Mouse (Mus musculus): ENCODE data around the gene Large2. TPM values are rescaled to one million over a fixed set of nuclear protein-coding genes. Genes with fewer than 3 reads are reported as not detected.

Large2 gene
- polyA plus RNA-seq, 1 experiment from 2014 or later: 2.4 TPM

DNA sequence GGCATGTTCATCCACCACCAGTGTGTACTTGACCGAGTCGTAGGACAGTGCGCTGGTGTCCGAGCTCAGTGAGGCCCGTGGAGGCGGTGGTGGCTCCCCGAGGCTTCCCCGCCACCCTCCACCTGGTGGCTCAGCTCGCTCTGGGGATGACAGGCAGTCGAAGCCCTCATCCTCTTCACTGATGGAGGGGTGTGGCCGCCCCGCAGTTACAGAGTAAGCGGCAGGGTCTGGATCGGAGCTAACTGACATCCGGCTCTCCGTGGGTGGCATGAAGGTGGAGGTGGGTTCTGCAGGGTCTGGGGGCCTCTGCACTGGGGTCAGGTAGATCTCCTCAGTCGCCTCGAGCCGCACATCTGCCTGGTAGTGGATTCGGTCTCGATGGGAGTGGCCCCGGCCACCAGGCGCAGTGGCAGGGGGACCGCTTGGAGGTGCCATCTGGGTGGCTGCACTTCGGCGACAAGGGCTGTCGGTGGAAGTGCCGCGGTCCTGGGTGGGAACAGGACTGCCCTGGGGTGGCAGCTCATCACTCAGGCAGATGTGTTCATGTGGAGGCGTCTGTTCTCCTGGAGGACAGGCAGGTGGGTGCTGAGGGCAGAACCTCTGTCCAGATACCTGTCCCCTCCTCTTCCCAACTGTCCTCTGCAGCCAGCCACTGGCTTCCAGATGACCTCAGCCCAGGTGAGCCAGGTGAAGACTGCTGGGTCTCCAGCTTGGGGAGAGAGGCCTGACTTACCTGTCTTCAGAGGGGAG lies 12.3 kb upstream of the Large2 start:
- H3K9ac ChIP-seq (replicated peaks; ENCODE audit: low read depth, low read length): no peak overlapping the region
- H3K9me3 ChIP-seq (ENCODE audit: control insufficient read depth, low read length): no peaks in the 10 kb centered on the region
- H3K36me3 ChIP-seq (ENCODE audit: control insufficient read depth, insufficient read depth): peaks cover 24% of the 10 kb centered on the region
- H3K4me1 ChIP-seq (replicated peaks; ENCODE audit: control insufficient read depth, insufficient read depth, low read length): peaks cover 35% of the 10 kb centered on the region
- H3K4me2 ChIP-seq (ENCODE audit: low read length): no peak overlapping the region; the same call in 1 of the 2 replicates
- no peak overlapping the region for H3K27ac ChIP-seq (ENCODE audit: low read length)
- no peaks in the 10 kb centered on the region for H3K27me3 ChIP-seq (replicated peaks; ENCODE audit: control insufficient read depth, insufficient read depth, low read length)
- ATAC-seq: no peak
- peak overlapping the region; percentile 89 for H3K4me3 ChIP-seq (replicated peaks; ENCODE audit: low read length)
- WGBS: 93% methylated on average over 30 of the region's 30 CpGs

GRCm38 (mm10) chr2:92385113-92386051 lies 10.7 kb upstream of the Large2 start:
- H3K36me3 ChIP-seq (ENCODE audit: control insufficient read depth, insufficient read depth): peaks cover 27% of the 10 kb centered on the region
- H3K4me3 ChIP-seq (replicated peaks; ENCODE audit: low read length): no peak overlapping the region
- WGBS: 87% methylated on average over 22 of the region's 22 CpGs
- no peaks in the 10 kb centered on the region for H3K27me3 ChIP-seq (replicated peaks; ENCODE audit: control insufficient read depth, insufficient read depth, low read length)
- H3K9ac ChIP-seq (replicated peaks; ENCODE audit: low read depth, low read length): no peak overlapping the region
- H3K9me3 ChIP-seq (ENCODE audit: control insufficient read depth, low read length): no peaks in the 10 kb centered on the region
- no peak for ATAC-seq
- H3K4me1 ChIP-seq (replicated peaks; ENCODE audit: control insufficient read depth, insufficient read depth, low read length): peaks cover 23% of the 10 kb centered on the region
- no peak overlapping the region for H3K27ac ChIP-seq (ENCODE audit: low read length)
- H3K4me2 ChIP-seq (ENCODE audit: low read length): no peak overlapping the region

GRCm38 (mm10) chr2:92384101-92384500 lies 9.4 kb upstream of the Large2 start:
- no peak overlapping the region for H3K4me2 ChIP-seq (ENCODE audit: low read length)
- no peak for ATAC-seq
- peaks cover 13% of the 10 kb centered on the region for H3K4me1 ChIP-seq (replicated peaks; ENCODE audit: control insufficient read depth, insufficient read depth, low read length)
- H3K27ac ChIP-seq (ENCODE audit: low read length): no peak overlapping the region
- no peaks in the 10 kb centered on the region for H3K9me3 ChIP-seq (ENCODE audit: control insufficient read depth, low read length)
- no peak overlapping the region for H3K9ac ChIP-seq (replicated peaks; ENCODE audit: low read depth, low read length)
- WGBS: 78% methylated on average over 4 of the region's 4 CpGs
- H3K4me3 ChIP-seq (replicated peaks; ENCODE audit: low read length): no peak overlapping the region
- peaks cover 27% of the 10 kb centered on the region for H3K36me3 ChIP-seq (ENCODE audit: control insufficient read depth, insufficient read depth)
- H3K27me3 ChIP-seq (replicated peaks; ENCODE audit: control insufficient read depth, insufficient read depth, low read length): no peaks in the 10 kb centered on the region

- H3K27ac ChIP-seq (ENCODE audit: low read length): no peak overlapping the region
- H3K4me1 ChIP-seq (replicated peaks; ENCODE audit: control insufficient read depth, insufficient read depth, low read length): peaks cover 5% of the 10 kb centered on the region
- no peaks in the 10 kb centered on the region for H3K27me3 ChIP-seq (replicated peaks; ENCODE audit: control insufficient read depth, insufficient read depth, low read length)
- 85% methylated on average over 4 of the region's 4 CpGs for WGBS
- no peak overlapping the region for H3K4me3 ChIP-seq (replicated peaks; ENCODE audit: low read length)
- no peak overlapping the region for H3K9ac ChIP-seq (replicated peaks; ENCODE audit: low read depth, low read length)
- no peak for ATAC-seq
- H3K36me3 ChIP-seq (ENCODE audit: control insufficient read depth, insufficient read depth): peaks cover 30% of the 10 kb centered on the region
- H3K4me2 ChIP-seq (ENCODE audit: low read length): no peak overlapping the region
- no peaks in the 10 kb centered on the region for H3K9me3 ChIP-seq (ENCODE audit: control insufficient read depth, low read length)
Observed at GRCm38 (mm10) chr2:92382759-92383158, 8.1 kb upstream of the Large2 start.

DNA sequence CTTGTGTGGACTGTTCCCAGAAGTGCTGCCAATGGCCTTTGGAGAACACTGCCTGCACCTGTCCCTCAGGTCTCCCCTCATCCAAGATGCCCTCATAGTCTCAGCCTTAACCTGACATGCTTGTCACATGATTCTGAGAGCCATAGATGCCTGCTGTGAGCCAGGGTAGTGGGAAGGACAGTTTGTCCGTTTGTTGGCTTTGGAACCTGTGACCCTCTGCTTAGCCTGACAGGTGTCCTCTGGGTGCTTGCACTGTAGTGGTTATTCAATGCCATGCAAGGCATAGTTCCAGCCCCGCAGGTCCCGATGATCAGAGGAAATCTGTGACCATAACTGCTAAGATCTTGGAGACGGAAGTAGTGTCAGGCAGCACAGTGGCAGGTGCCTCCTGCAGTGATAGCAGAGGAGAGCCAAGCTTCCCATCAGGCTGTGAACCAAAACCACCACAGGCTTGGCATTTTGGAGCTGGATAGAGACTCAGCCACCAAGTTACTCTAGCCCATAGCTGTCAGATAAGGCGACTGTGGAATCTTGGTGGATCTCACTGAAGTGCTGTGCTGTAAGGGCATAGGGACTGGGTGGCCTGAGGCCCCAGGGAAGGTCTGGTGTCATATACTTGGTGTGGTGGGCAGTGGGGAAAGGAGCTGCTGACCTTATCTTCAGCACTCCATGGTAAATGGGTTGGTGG lies 7.4 kb upstream of the Large2 start, which contains the start of gene 1700029I15Rik:
1700029I15Rik (plus strand) TSS at position 638 of the 688 bp plus-strand sequence.
- Histone ChIP-seq H3K9ac (replicated peaks; ENCODE audit: low read depth, low read length) (no peak within 1 kb of the TSS), H3K27ac (ENCODE audit: low read length) (no peak within 1 kb of the TSS)
- no peak for ATAC-seq

GRCm38 (mm10) chr2:92381161-92381560 lies 6.5 kb upstream of the Large2 start:
- Histone ChIP-seq H3K9me3 (ENCODE audit: control insufficient read depth, low read length) (no peaks in the 10 kb centered on the region), H3K4me3 (replicated peaks; ENCODE audit: low read length) (no peak overlapping the region), H3K4me2 (ENCODE audit: low read length) (no peak overlapping the region), H3K27ac (ENCODE audit: low read length) (no peak overlapping the region), H3K4me1 (replicated peaks; ENCODE audit: control insufficient read depth, insufficient read depth, low read length) (peaks cover 3% of the 10 kb centered on the region), H3K36me3 (ENCODE audit: control insufficient read depth, insufficient read depth) (peaks cover 24% of the 10 kb centered on the region), H3K27me3 (replicated peaks; ENCODE audit: control insufficient read depth, insufficient read depth, low read length) (no peaks in the 10 kb centered on the region), H3K9ac (replicated peaks; ENCODE audit: low read depth, low read length) (no peak overlapping the region)
- WGBS: 91% methylated on average over 5 of the region's 5 CpGs
- no peak for ATAC-seq

More for the DNA sequence above, 7.4 kb upstream of the Large2 start, which contains the start of gene 1700029I15Rik:
- WGBS: 91% methylated on average over 5 of the region's 5 CpGs
- no peaks in the 10 kb centered on the region for H3K9me3 ChIP-seq (ENCODE audit: control insufficient read depth, low read length)
- H3K4me3 ChIP-seq (replicated peaks; ENCODE audit: low read length): no peak within 1 kb of the TSS
- H3K4me2 ChIP-seq (ENCODE audit: low read length): no peak within 1 kb of the TSS
- no peaks in the 10 kb centered on the region for H3K27me3 ChIP-seq (replicated peaks; ENCODE audit: control insufficient read depth, insufficient read depth, low read length)
- H3K36me3 ChIP-seq (ENCODE audit: control insufficient read depth, insufficient read depth): peaks cover 30% of the 10 kb centered on the region
- no peaks in the 10 kb centered on the region for H3K4me1 ChIP-seq (replicated peaks; ENCODE audit: control insufficient read depth, insufficient read depth, low read length)

DNA sequence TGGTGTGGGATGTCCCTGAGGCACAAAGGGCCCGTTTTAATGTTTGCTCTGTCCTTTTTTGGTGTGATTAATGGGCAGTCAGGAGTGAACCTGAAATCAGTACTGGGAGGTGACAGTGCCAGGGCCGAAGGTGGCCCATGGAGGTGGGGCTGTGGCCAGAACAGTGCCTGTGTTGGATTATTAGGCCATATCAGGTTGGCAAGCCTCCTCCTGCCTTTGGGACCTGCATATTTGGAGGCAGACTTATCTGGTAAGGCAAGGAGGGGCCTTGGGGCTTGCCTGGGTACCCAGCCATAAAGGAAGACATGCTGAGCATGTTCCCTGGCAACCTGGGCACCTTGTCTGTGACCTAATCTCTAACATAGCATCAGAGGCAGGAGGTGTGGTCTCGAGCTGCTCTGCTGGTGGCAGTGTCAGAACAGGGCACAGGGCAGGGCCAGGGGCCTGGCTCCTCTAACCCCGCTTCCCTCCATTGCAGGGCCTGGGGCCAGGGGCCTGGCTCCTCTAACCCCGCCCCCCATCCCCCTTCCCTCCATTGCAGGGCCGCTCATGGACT lies 5.9 kb upstream of the Large2 start:
- Histone ChIP-seq H3K27ac (ENCODE audit: low read length) (no peak overlapping the region), H3K9ac (replicated peaks; ENCODE audit: low read depth, low read length) (no peak overlapping the region), H3K9me3 (ENCODE audit: control insufficient read depth, low read length) (no peaks in the 10 kb centered on the region), H3K27me3 (replicated peaks; ENCODE audit: control insufficient read depth, insufficient read depth, low read length) (no peaks in the 10 kb centered on the region), H3K4me3 (replicated peaks; ENCODE audit: low read length) (no peak overlapping the region), H3K4me2 (ENCODE audit: low read length) (no peak overlapping the region), H3K36me3 (ENCODE audit: control insufficient read depth, insufficient read depth) (peaks cover 19% of the 10 kb centered on the region), H3K4me1 (replicated peaks; ENCODE audit: control insufficient read depth, insufficient read depth, low read length) (peaks cover 8% of the 10 kb centered on the region)
- no peak for ATAC-seq
- WGBS: 85% methylated on average over 6 of the region's 6 CpGs

GRCm38 (mm10) chr2:92379783-92380494 lies 5.3 kb upstream of the Large2 start:
- Histone ChIP-seq H3K9ac (replicated peaks; ENCODE audit: low read depth, low read length) (no peak overlapping the region), H3K36me3 (ENCODE audit: control insufficient read depth, insufficient read depth) (peaks cover 13% of the 10 kb centered on the region; the same call in 1 of the 2 replicates), H3K27me3 (replicated peaks; ENCODE audit: control insufficient read depth, insufficient read depth, low read length) (no peaks in the 10 kb centered on the region), H3K4me2 (ENCODE audit: low read length) (no peak overlapping the region), H3K27ac (ENCODE audit: low read length) (no peak overlapping the region), H3K4me3 (replicated peaks; ENCODE audit: low read length) (no peak overlapping the region), H3K4me1 (replicated peaks; ENCODE audit: control insufficient read depth, insufficient read depth, low read length) (peaks cover 8% of the 10 kb centered on the region), H3K9me3 (ENCODE audit: control insufficient read depth, low read length) (no peaks in the 10 kb centered on the region)
- no peak for ATAC-seq
- whole genome bisulfite sequencing: 81% methylated on average over 17 of the region's 17 CpGs
